Mouse (Mus musculus) E14TG2a.4 (cell line): ENCODE measurements around the gene Itga6.
"Not testable (repeated sequence)": the region's sequence is repeated elsewhere in the genome, so short reads cannot be mapped to it uniquely, and the experiment has no call there.

Experiments used
- H3K27me3 ChIP-seq: 2 replicates; pipeline ENCODE4 v1.6.1; 2014; ENCODE audit warnings: low read length, control low read depth; ENCODE audit not compliant: insufficient read depth
- H3K36me3 ChIP-seq: 2 replicates; pipeline ENCODE4 v1.6.1; 2014; ENCODE audit warnings: low read length, control low read depth; ENCODE audit not compliant: insufficient read depth
- H3K4me1 ChIP-seq: replicated peaks from 2 replicates; pipeline ENCODE4 v1.6.1; 2014; ENCODE audit warnings: low read depth, low read length, control low read depth
- H3K4me3 ChIP-seq: replicated peaks from 2 replicates; pipeline ENCODE4 v1.5.1; 2014; ENCODE audit warnings: mild to moderate bottlenecking, low read length
- H3K9me3 ChIP-seq: 2 replicates; pipeline ENCODE4 v1.6.1; 2014; ENCODE audit warnings: low read length, control low read depth
- CTCF ChIP-seq: conservative IDR thresholded peaks from 2 replicates; pipeline ENCODE4 v1.5.1; 2014; ENCODE audit warnings: low read length
- NANOG ChIP-seq: IDR thresholded peaks from 2 replicates; pipeline ENCODE4 v1.6.1; 2014; ENCODE audit warnings: borderline replicate concordance, low read length, mixed read lengths
- POU5F1 ChIP-seq: IDR thresholded peaks from 2 replicates; pipeline ENCODE4 v1.6.1; 2014; ENCODE audit warnings: low read length, borderline replicate concordance

The Itga6 gene

GRCm38 (mm10) chr2:71898335-71898856, 153.0 kb downstream of the Itga6 start:
- no peak overlapping the region for H3K4me3 ChIP-seq
- peak; percentile 96 for TF ChIP-seq CTCF
- TF ChIP-seq NANOG: peak; percentile 30; the same call in 1 of the 2 replicates
- no peak for TF ChIP-seq POU5F1

GRCm38 (mm10) chr2:71899886-71900285, 154.5 kb downstream of the Itga6 start:
- TF ChIP-seq NANOG (no peak), CTCF (no peak), POU5F1 (no peak)
- H3K27me3 ChIP-seq: no peaks in the 10 kb centered on the region
- no peak overlapping the region for H3K4me3 ChIP-seq
- H3K4me1 ChIP-seq: peaks cover 55% of the 10 kb centered on the region
- H3K36me3 ChIP-seq: peaks cover 76% of the 10 kb centered on the region
- H3K9me3 ChIP-seq: no peaks in the 10 kb centered on the region

More at GRCm38 (mm10) chr2:71898335-71898856, 153.0 kb downstream of the Itga6 start:
- Histone ChIP-seq H3K27me3 (no peaks in the 10 kb centered on the region), H3K9me3 (no peaks in the 10 kb centered on the region), H3K4me1 (peaks cover 49% of the 10 kb centered on the region), H3K36me3 (peaks cover 86% of the 10 kb centered on the region)

DNA sequence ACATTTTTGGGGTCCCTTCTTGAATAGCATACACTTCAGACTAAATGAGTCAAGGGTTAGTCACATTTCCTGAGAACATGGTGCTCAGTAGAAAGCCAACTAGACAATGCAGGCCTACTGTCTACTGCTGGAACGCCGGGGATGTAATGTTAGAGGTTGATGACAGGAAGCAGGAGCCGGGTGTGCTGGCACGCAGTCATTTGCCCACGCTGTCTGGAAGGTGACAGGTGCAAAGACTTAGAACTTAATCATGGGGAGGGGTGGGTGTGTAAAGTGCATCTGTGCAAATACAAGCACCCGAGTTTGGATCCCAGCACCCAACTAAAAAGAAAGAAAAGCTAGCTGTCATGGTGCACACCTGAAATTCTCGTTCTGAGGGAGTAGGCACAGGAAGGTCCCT, 159.7 kb downstream of the Itga6 start:
- no peak overlapping the region for H3K4me3 ChIP-seq
- peaks cover 54% of the 10 kb centered on the region for H3K4me1 ChIP-seq
- H3K36me3 ChIP-seq: peaks cover 28% of the 10 kb centered on the region
- TF ChIP-seq POU5F1 (no peak), NANOG (no peak), CTCF (no peak)
- H3K9me3 ChIP-seq: peaks cover 9% of the 10 kb centered on the region
- H3K27me3 ChIP-seq: no peaks in the 10 kb centered on the region

DNA sequence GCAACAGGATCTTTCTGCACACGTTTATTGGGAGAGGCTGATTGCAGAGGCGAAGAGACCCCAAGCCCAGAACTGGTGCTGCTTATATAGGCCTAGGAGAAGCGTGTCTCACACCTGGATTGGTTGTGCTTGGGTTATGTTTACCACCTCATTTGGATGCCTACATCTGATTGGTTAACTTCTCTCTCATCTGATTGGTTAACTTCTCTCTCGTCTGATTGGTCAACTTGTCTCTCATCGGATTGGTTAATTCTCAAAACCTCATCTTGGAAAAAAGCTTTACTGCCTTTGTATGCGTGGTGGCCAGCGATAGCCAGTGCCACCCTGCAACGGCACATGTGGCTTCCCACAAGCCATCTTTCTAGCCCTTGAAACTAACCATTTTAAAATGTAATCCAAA, 160.9 kb downstream of the Itga6 start:
- not testable (repeated sequence) for H3K27me3 ChIP-seq, H3K4me3 ChIP-seq, H3K9me3 ChIP-seq
- peaks cover 16% of the 10 kb centered on the region for H3K36me3 ChIP-seq
- H3K4me1 ChIP-seq: peaks cover 47% of the 10 kb centered on the region
